Mouse (Mus musculus) liver, postnatal 0 days (tissue): ENCODE measurements around the gene Efna1. TPM values are rescaled to one million over a fixed set of nuclear protein-coding genes. Genes with fewer than 3 reads are reported as not detected.
A peak's percentile ranks its signal among the peaks of the same experiment; 100 is the strongest.

Experiments used
- ATAC-seq: fragments of 200-750 bp; cut with Nextera tagmentation; 2 replicates; pipeline ENCODE4 v1.8.0; 2017; ENCODE audit warnings: mild to moderate bottlenecking, moderate library complexity
- DNase-seq: peaks from one replicate; pipeline ENCODE4 v3.0.0-alpha.2; 2016
- H3K27ac ChIP-seq: fragments of 300-500 bp; sonication (generic); 2 replicates; pipeline ENCODE4 v1.5.1; 2014; ENCODE audit warnings: antibody characterized with exemption, moderate library complexity, mild to moderate bottlenecking, low read depth
- H3K27me3 ChIP-seq: fragments of 300-500 bp; sonication (generic); 2 replicates; pipeline ENCODE4 v1.6.1; 2014; ENCODE audit warnings: low read length, control low read depth, mixed read lengths; ENCODE audit not compliant: insufficient read depth
- H3K36me3 ChIP-seq: fragments of 300-500 bp; sonication (generic); replicated peaks from 2 replicates; pipeline ENCODE4 v1.6.1; 2014; ENCODE audit warnings: mild to moderate bottlenecking, control low read depth, low read length, moderate library complexity, mixed read lengths; ENCODE audit not compliant: insufficient read depth
- H3K4me1 ChIP-seq: fragments of 300-500 bp; sonication (generic); 2 replicates; pipeline ENCODE4 v1.6.1; 2014; ENCODE audit warnings: antibody characterized with exemption, mild to moderate bottlenecking, control low read depth; ENCODE audit not compliant: insufficient read depth
- H3K4me2 ChIP-seq: fragments of 300-500 bp; sonication (generic); 2 replicates; pipeline ENCODE4 v1.6.1; 2014; ENCODE audit warnings: low read depth, mild to moderate bottlenecking, low read length, moderate library complexity, mixed read lengths
- H3K4me3 ChIP-seq: fragments of 300-500 bp; sonication (generic); 2 replicates; pipeline ENCODE4 v1.5.1; 2014; ENCODE audit warnings: low read depth, low read length
- H3K9ac ChIP-seq: fragments of 300-500 bp; sonication (generic); replicated peaks from 2 replicates; pipeline ENCODE4 v1.6.1; 2014; ENCODE audit warnings: mild to moderate bottlenecking, moderate library complexity
- H3K9me3 ChIP-seq: fragments of 300-500 bp; sonication (generic); 2 replicates; pipeline ENCODE4 v1.6.1; 2016; ENCODE audit warnings: mild to moderate bottlenecking, control low read depth, low read length, mixed read lengths
- CTCF ChIP-seq: sonication (generic); IDR thresholded peaks from 2 replicates; pipeline ENCODE4 v1.5.1; 2016; ENCODE audit warnings: antibody characterized with exemption, low read depth
- EP300 ChIP-seq: IDR thresholded peaks from 2 replicates; pipeline ENCODE4 v1.6.1; 2016; ENCODE audit warnings: antibody characterized with exemption, low read depth, mild to moderate bottlenecking
- WGBS: fragments of 180-500 bp; shearing (Covaris S2); extraction: QIAGEN DNeasy Blood & Tissue Kit; methylation state at CpG from one replicate; pipeline ENCODE4 v1.1.7; 2014; ENCODE audit not compliant: insufficient replicate concordance; 5-methylcytosine and 5-hydroxymethylcytosine counted together
- polyA plus RNA-seq: library from polyadenylated mRNA; unstranded; fragments of >200 nt; fragmentation: Nextera tagmentation; extraction: Ambion mirVana; gene quantifications from 2 replicates; pipeline ENCODE4 v1.2.1, GENCODE M21; 2015

Efna1 gene
- polyA plus RNA-seq, 1 experiment from 2014 or later, result 27.8 TPM

DNA sequence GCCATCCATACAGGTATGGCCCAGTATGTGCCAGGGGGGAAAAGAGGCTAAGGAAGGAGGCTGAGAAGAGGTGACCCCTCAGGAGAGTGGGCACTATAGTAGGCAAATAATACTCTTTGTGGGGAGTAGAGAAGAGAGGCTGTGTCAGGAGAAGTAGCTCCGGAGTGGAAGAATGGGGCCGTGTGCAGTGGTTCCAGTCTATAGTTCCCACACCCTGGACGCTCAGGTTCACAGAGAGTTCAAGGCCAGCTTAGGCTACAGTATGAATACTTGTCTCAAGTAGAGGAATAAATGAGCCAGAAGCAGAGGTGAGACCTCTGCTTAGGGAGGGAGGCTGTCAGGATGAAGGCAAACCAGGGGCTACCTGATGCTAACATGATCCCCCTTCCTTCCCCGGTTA lies 51.7 kb downstream of the Efna1 start:
- Histone ChIP-seq H3K9me3 (no peaks in the 10 kb centered on the region), H3K9ac (no peak overlapping the region), H3K27me3 (peaks cover 48% of the 10 kb centered on the region), H3K4me3 (no peak overlapping the region), H3K4me1 (peaks cover 16% of the 10 kb centered on the region), H3K27ac (no peak overlapping the region), H3K36me3 (no peaks in the 10 kb centered on the region), H3K4me2 (no peak overlapping the region)
- TF ChIP-seq EP300 (no peak), CTCF (no peak)
- ATAC-seq (no peak), DNase-seq (no peak)
- 70% methylated on average over 4 of the region's 4 CpGs for WGBS

DNA sequence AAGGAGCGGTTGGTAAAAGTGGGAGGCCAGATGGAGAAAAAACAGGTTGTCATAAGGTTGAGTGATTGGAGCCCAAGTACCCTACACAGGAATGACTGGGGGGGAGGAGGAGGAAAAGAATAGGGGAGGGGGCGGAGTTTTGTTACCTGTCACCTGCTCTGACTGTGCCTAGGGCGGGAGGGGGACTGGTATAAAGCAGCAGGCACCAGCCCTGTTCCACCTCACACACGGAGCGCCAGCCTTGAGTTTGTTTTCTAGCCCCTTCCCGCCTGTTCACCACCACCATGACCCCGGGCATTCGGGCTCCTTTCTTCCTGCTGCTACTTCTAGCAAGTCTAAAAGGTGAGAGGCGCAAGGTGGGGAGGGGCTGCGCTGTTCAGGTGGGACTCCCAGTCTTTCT lies 52.1 kb downstream of the Efna1 start, which contains the start of gene Muc1:
Gene Muc1 (plus strand): TSS at position 222 of the 400 bp plus-strand sequence.
- Histone ChIP-seq H3K27ac (no peak within 1 kb of the TSS), H3K36me3 (no peaks in the 10 kb centered on the region), H3K9ac (peak within 1 kb of the TSS; percentile 50), H3K9me3 (no peaks in the 10 kb centered on the region), H3K4me2 (peak within 1 kb of the TSS; percentile 81), H3K4me3 (peak within 1 kb of the TSS; percentile 57), H3K27me3 (peaks cover 48% of the 10 kb centered on the region), H3K4me1 (peaks cover 16% of the 10 kb centered on the region)
- 41% methylated on average over 10 of the region's 10 CpGs for WGBS
- no peak for DNase-seq
- no peak for ATAC-seq
- TF ChIP-seq CTCF, result no peak
- no peak for TF ChIP-seq EP300

DNA sequence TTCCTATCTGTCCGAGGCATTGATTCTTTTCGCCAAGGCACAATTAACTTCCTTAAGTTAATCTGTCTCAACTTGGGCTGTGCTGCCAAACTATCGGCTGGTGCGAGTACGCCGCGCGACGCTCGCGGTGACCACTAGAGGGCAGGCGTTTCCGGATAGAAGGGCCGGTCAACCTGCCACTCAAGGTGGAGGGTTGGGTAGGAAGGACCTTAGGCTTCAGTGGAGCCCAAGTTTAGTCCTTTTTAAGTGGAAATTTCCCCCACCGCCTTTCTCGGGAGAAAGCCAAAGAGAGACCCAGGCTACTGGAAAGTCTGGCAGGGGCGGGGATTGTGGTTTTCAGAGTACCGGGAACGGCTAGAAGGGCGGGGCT lies 52.8 kb downstream of the Efna1 start:
- peaks cover 48% of the 10 kb centered on the region for H3K27me3 ChIP-seq
- under 1% methylated on average over 20 of the region's 20 CpGs for WGBS
- peak overlapping the region; percentile 81 for H3K4me2 ChIP-seq
- no peaks in the 10 kb centered on the region for H3K36me3 ChIP-seq
- ATAC-seq (peak; percentile 79), DNase-seq (peak; percentile 91)
- H3K4me3 ChIP-seq, result peak overlapping the region; percentile 57
- TF ChIP-seq EP300 (no peak), CTCF (peak; percentile 96)
- H3K4me1 ChIP-seq, result peaks cover 10% of the 10 kb centered on the region
- H3K9ac ChIP-seq, result peak overlapping the region; percentile 50
- H3K9me3 ChIP-seq, result no peaks in the 10 kb centered on the region
- no peak overlapping the region for H3K27ac ChIP-seq

DNA sequence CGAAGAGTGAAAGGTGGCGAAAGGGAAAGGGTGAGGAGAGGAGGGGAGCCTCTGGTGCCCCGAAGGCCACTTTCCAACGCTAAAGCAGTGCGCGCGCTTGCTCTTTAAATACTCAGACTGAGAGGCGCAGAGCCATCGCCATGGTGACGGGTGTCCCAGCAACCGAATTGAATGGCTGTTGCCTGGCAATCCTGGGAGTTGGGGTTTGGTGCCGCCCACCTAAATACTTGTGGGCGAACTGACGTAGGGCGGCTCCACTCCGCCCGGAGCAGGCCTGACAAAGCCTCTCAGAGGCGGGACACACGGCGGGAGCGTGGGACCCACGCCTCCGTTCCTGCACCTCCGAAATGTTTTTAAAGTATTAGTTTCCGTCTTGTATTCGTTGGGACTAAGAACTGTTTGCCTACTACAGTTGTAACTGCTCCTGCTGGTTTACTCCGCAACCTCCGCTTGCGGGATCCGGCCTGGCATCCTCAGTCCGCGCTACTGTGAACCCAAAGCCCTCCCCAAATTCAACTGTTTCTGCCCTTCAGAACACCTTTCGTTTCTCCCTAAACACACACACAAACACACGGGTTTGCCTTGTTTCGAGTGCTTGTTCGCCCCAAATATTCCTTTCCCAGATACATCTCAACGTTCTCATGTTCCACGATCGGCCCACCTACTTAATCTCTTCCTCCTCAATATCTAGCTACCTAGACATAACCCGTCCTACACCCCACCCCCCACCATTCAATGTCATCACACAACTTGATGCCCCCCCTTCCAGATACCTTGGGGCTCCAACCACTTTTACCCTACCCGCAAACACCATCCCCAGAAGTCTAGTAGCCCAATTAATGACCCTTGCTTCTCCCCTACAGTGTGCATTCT lies 53.4 kb downstream of the Efna1 start:
- TF ChIP-seq CTCF (no peak), EP300 (no peak)
- ATAC-seq, result peak; percentile 40
- peaks cover 48% of the 10 kb centered on the region for H3K27me3 ChIP-seq

DNA sequence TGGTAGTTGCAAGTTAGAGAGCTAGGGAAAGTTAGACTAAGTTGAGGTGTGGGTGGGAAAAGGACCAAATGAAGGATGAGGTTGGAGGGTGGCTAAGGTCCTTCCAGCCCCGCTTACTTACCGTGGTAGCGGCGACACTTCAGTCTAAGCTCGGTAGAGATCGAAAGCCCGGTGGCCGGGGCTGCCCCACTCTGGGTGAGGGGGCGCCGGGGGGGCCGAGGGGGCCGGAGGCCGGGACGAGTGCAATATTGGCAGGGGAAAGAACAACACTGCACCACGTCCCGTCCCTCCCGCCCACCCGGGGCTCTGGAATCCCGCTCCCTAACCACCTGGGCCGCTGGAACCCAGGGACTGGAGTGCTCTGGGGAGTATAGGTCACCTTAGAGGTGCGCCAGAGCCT lies 54.0 kb downstream of the Efna1 start, which contains the start of gene Mtx1:
Gene Mtx1 (minus strand): TSS at position 189 of the 400 bp plus-strand sequence.
- Histone ChIP-seq H3K4me2 (peak within 1 kb of the TSS; percentile 81), H3K27ac (no peak within 1 kb of the TSS), H3K4me3 (peak within 1 kb of the TSS; percentile 57), H3K36me3 (no peaks in the 10 kb centered on the region), H3K27me3 (peaks cover 44% of the 10 kb centered on the region), H3K9me3 (no peaks in the 10 kb centered on the region), H3K9ac (no peak within 1 kb of the TSS), H3K4me1 (peaks cover 10% of the 10 kb centered on the region)
- TF ChIP-seq EP300 (no peak), CTCF (no peak)
- ATAC-seq (no peak), DNase-seq (no peak)
- WGBS, result 9% methylated on average over 21 of the region's 21 CpGs

More for the DNA sequence above, 53.4 kb downstream of the Efna1 start:
- no peaks in the 10 kb centered on the region for H3K9me3 ChIP-seq
- no peaks in the 10 kb centered on the region for H3K36me3 ChIP-seq
- H3K27ac ChIP-seq, result no peak overlapping the region
- H3K9ac ChIP-seq, result no peak overlapping the region; the same call in 1 of the 2 replicates
- H3K4me3 ChIP-seq, result peak overlapping the region; percentile 57
- WGBS, result 6% methylated on average over 41 of the region's 41 CpGs
- peak; percentile 66 for DNase-seq
- peak overlapping the region; percentile 81 for H3K4me2 ChIP-seq
- peaks cover 10% of the 10 kb centered on the region for H3K4me1 ChIP-seq

DNA sequence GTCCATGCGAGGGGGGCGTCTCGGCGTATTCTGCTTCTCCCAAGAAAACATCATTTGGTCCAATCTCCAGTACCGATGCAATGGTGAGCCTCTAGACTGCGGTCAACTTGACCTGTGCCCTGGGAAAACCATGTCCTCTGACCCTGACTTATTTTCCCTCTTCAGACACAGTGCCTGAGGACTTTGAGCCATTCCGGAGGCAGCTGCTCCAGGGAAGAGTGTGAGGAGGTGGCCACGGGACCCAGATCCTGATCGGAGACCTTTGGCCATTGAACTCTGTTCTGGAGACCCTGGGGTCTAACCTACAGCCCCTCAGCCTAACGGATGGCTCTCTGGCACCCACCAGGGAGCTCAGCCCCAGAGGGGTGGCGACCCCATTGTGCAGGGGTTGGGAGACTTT lies 54.6 kb downstream of the Efna1 start:
- 49% methylated on average over 11 of the region's 11 CpGs for WGBS
- TF ChIP-seq EP300, result no peak
- TF ChIP-seq CTCF, result no peak
- no peak for ATAC-seq
- no peaks in the 10 kb centered on the region for H3K36me3 ChIP-seq
- H3K4me3 ChIP-seq, result no peak overlapping the region
- no peak overlapping the region for H3K9ac ChIP-seq
- H3K27ac ChIP-seq, result no peak overlapping the region
- H3K4me1 ChIP-seq, result peaks cover 10% of the 10 kb centered on the region
- H3K9me3 ChIP-seq, result no peaks in the 10 kb centered on the region
- no peak overlapping the region for H3K4me2 ChIP-seq
- DNase-seq, result no peak
- H3K27me3 ChIP-seq, result peaks cover 41% of the 10 kb centered on the region
